Mouse (Mus musculus): ENCODE data around the gene Akain1.

DNA sequence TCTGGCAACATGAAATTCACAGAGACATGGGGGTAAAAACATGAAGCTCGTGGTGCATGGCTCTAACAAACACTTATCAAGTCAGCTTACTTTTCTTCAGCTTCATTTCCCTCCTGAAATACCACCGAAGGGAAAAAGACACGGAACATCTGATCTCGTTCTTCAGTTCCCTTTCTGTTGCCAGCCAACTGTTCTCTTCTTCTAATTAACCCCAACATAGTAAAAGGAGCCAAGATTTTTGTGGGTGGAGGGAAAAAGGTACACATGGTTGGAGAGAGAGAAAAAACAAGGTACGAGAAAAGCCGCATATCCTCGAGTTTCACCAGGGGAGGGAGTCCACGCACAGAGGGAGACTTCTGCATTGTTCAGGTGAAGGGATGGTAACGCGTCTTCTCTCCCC lies 32.0 kb downstream of the Akain1 start:
- no peak for TF ChIP-seq ZC3H11A (IDR thresholded peaks at IDR 0.05; ENCODE audit: borderline replicate concordance, low read depth, low read length)
- no peak for TF ChIP-seq MAFK (IDR thresholded peaks at IDR 0.05; ENCODE audit: insufficient read depth, low read depth, low read length)
- TF ChIP-seq ZNF384 (IDR thresholded peaks at IDR 0.05; ENCODE audit: low read depth, low read length): no peak
